Mouse (Mus musculus) bone marrow, adult 2 months (tissue): ENCODE results near the gene Tmub2.

ENCODE experiments used
- CTCF ChIP-seq: fragments of 200-500 bp; IDR thresholded peaks from 2 replicates; pipeline ENCODE4 v1.5.1; 2011; ENCODE audit warnings: low read length, control low read depth; ENCODE audit not compliant: control insufficient read depth, insufficient read depth
- POLR2A ChIP-seq: fragments of 200-500 bp; IDR thresholded peaks from 2 replicates; pipeline ENCODE4 v1.6.1; 2011; ENCODE audit warnings: low read depth, mild to moderate bottlenecking, control low read depth, low read length, borderline replicate concordance; ENCODE audit not compliant: control insufficient read depth

GRCm38 (mm10) chr11:102308979-102309378 is 24.2 kb downstream of the Tmub2 start:
- TF ChIP-seq POLR2A (no peak), CTCF (peak; percentile 94)
